Mouse (Mus musculus): ENCODE measurements at regions not wholly inside any gene's neighbourhood (a gene's known extent, or its start where the extent isn't known, plus 50 kb on each side); places are given as distances from the start of the nearest gene placed in this dataset.

GRCm38 (mm10) chr9:56547291-56547977 lies 129.0 kb downstream of the Hmg20a start:
- no peak for DNase-seq (ENCODE audit: low spot score)

- DNase-seq (ENCODE audit: low spot score), result no peak
Measured at GRCm38 (mm10) chr9:56549774-56550173, 131.4 kb downstream of the Hmg20a start.

GRCm38 (mm10) chr9:56550178-56550577 lies 131.8 kb downstream of the Hmg20a start:
- DNase-seq (ENCODE audit: low spot score), result no peak

GRCm38 (mm10) chr9:56551376-56552186 lies 133.2 kb downstream of the Hmg20a start:
- no peak for DNase-seq (ENCODE audit: low spot score)

- DNase-seq (ENCODE audit: low spot score), result no peak
Measured at GRCm38 (mm10) chr9:56552187-56552686, 133.8 kb downstream of the Hmg20a start.

GRCm38 (mm10) chr9:56552766-56553165 lies 134.4 kb downstream of the Hmg20a start:
- DNase-seq (ENCODE audit: low spot score), result peak; percentile 74

GRCm38 (mm10) chr9:56553626-56554025 lies 135.2 kb downstream of the Hmg20a start:
- DNase-seq (ENCODE audit: low spot score), result no peak

GRCm38 (mm10) chr9:56554096-56554495 lies 135.7 kb downstream of the Hmg20a start:
- DNase-seq (ENCODE audit: low spot score), result no peak

GRCm38 (mm10) chr9:56559618-56560144 lies 141.3 kb downstream of the Hmg20a start:
- no peak for DNase-seq (ENCODE audit: low spot score)

- DNase-seq (ENCODE audit: low spot score), result no peak
Measured at GRCm38 (mm10) chr9:56562440-56562839, 144.0 kb downstream of the Hmg20a start.

- no peak for DNase-seq (ENCODE audit: low spot score)
Measured at GRCm38 (mm10) chr9:56564048-56564737, 145.8 kb downstream of the Hmg20a start.
